Mouse (Mus musculus) forelimb bud, embryonic 11.5 days (tissue): ENCODE results near the gene Kcnq2.

Source experiments
- DNase-seq: peaks from one replicate; pipeline ENCODE4 v3.0.0-alpha.2; 2012; ENCODE audit warnings: low read depth, low spot score

Gene Kcnq2

DNA sequence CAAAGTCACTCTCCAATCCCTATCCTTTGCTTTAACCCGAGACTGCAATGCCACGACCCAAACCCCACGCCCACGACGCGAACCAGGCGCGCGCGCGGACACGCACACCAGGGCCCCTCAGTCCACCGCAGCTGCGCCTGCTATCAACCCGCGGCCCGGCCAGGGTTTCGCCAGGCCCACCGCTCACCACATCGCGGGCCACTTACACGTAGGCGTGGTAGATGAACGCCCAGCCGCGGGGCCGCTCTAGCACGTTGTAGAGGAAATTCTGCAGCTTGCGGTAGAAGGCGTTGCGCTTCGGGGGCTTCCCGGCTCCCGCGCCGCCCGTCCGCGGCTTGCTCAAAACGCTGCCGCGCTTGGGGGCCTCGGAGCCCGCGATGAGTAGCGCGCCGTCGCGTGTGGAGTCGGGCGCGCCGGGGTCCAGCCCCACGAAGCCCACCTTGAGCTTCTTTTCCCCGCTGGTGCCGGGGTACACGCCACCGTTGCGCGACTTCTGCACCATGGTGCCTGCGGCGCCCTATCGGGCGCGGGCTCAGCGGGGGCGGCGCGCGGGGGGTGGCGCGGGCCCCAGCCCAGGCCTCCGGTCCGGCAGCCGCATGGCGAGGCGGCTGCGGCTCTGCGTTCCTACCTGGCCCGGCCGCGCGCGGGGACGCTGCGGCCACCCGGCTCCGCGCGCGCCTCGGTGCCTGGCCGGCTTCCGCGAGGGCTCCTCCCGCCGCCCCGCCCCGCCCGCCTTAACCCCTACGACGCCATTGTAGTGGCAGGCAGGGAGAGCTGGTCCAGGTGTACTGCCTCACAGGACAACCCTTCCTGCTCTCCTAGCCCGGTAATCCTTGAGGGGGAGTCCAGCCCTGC is at the start of gene Kcnq2:
Gene Kcnq2 (minus strand): TSS at position 710 of the 855 bp plus-strand sequence.
- DNase-seq: no peak

DNA sequence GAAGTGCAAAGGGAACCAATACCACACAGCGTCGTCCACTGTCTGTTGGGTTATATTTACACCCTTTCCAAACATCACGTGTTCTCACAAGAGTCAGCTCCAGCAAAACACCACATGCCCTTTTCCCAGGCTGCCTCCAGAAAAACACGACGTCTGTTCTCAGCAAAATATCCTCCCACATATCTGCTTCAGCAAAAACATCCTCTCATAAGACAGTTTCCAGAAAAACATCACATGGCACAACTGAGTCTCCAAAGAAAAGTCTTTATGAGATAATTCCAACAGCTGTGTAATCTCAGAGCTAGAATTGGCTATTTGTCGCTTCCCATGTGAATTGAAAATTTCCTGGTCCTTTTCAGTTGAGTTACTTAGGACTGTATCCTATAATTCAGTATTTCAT is 45.8 kb upstream of the Kcnq2 start:
- no peak for DNase-seq

GRCm38 (mm10) chr2:181178471-181178870 is 43.4 kb upstream of the Kcnq2 start:
- DNase-seq: no peak

GRCm38 (mm10) chr2:181178015-181178414 is 42.9 kb upstream of the Kcnq2 start:
- no peak for DNase-seq

DNA sequence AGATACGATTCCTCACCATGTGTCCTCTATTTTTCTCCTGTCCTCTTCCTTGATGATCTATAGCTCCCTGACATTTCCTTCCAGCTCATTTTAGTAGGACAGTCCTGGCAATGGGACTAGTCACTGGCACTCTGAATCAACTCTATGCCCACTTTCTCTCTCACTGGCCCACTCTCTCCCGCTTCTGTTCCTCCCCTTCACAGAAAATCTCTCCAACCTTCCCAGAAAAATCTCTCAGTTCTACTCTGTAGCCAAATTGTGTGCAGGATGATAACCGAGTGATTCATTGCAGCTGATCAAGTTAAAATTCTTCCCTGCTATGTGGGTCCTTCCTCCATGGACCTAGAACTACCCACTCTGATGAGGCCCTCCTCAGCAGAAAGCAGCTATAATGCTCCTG is 39.5 kb upstream of the Kcnq2 start:
- DNase-seq: no peak

DNA sequence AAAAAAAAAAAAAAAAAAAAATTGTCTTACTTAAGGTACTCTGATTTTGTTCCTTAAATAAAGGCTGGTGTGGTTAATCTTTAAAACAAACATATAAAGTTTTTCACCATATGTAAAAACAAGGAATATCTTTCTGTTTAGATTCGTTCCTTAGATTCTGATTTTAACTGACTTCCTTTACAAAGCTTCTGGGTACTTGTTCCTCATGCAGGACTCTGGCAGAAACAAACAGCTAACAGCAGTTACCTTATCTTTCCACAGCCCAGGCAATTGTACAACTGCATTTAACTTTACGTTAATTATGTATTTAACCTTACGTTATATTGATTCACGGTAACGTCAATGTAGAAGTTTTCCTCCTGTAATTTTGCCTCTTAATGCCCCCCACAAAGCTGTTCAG is 31.4 kb upstream of the Kcnq2 start:
- no peak for DNase-seq

- DNase-seq: no peak
Measured at GRCm38 (mm10) chr2:181160821-181161220, 25.7 kb upstream of the Kcnq2 start.

DNA sequence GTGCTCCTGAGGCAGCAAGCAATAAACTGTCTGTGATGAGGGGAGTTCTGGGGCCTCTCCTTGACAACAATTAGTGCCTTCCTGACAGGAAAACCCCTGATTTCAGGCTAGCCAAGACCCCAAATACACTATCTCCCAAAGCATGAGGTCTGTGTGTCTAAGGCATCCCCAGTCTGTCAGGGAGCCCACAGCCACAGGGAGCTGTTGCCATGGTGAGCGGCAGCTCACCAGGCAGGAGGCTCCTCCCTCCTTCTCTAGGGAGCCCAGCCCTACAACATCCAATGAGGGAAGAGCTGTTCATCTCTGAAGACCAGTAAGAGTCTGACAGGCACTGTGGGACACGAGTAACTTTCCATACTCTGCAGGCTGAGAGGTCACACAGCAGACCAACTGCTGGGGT is 24.7 kb upstream of the Kcnq2 start:
- no peak for DNase-seq

- DNase-seq: no peak
Measured at GRCm38 (mm10) chr2:181159091-181159514, 24.0 kb upstream of the Kcnq2 start.

DNA sequence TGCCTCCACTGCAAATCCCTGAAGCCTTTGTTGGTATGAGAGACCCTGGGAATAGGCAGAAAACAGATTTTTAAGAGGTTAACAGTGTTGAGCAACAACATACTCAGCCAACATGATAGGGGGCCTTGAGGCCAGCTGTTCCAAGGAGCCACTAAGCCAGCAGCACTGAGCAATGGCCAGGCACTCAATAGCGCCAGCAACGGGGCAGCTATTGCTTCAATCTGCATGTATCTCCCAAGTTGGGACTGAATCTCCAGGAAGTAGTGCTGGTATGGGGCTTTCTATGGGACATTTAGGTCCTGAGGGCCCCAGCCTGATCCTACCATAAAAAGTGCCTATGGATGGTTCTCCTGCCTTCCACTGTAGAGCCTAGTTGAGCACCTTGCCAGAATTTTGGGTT is 23.4 kb upstream of the Kcnq2 start:
- DNase-seq: no peak

DNA sequence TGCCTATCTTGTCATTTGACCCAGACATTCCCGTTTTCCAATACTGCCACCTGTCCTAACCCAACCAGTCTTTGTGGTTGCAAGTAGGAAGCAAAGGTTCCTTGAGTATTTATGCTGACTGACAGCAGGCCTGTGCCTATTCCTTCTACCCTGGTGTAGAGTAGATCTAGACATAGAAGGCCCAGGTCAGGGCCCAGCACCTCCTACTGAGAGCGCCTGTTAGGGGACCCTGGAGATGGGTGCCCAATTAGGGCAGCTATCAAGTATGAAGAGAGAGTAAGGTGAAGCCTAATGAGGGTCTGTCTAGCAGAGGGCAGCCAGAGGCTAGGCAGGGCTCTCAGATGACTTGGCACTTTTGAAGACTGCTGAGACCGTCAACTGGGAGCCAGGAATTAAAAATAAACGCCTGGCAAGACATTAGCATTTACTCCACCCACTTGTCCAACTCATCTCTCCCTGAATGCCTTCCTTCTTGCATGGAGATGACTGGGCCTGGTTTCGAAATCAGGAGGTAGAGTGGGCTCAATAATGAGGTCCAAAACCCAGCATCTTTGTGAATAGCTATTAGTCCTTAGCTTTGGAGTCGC is 22.7 kb upstream of the Kcnq2 start:
- no peak for DNase-seq

DNA sequence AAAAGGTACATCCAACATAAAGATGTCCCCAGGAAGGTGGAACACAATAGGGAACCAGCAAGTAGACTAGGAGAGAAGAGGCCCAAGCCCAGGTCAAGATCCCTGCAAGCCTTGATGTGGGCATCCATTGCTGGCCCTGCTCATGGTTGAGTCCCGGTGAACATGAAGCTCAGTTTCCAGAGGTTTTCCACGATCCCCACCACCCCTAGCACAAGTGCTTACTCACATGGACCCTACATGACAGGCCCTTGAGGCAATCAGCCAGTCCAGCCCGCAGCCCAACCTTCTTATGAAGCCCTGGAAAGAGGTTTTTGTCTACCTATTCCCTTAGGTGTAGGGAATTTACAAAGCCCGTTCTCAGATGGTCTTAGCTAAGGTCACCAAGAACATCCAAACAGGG is 22.1 kb upstream of the Kcnq2 start:
- no peak for DNase-seq

- no peak for DNase-seq
Measured at GRCm38 (mm10) chr2:181156248-181157121, 21.4 kb upstream of the Kcnq2 start, which contains the start of gene Eef1a2. Gene Eef1a2, minus strand, starts transcription at chr2:181157014.

DNA sequence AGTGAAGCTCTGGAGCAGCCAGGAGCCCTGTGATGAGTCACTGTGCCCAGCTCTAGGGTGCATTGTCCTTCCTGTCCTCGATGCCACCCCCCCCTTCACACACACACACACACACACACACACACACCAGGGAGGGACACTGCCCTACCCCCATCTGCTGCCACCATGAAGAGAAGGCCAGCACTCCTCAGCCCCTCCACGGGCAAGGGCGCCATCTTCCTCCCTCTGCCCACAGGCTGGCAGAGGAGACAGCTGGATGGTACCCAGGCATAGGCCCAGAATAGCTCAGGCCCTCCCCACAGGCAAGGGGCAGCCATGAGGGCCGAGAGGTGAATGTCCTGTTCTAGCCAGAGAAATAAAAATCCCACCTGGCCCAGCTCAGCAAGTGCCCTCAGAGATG is 20.7 kb upstream of the Kcnq2 start:
- DNase-seq: no peak

GRCm38 (mm10) chr2:181154831-181155415 is 19.8 kb upstream of the Kcnq2 start:
- no peak for DNase-seq

DNA sequence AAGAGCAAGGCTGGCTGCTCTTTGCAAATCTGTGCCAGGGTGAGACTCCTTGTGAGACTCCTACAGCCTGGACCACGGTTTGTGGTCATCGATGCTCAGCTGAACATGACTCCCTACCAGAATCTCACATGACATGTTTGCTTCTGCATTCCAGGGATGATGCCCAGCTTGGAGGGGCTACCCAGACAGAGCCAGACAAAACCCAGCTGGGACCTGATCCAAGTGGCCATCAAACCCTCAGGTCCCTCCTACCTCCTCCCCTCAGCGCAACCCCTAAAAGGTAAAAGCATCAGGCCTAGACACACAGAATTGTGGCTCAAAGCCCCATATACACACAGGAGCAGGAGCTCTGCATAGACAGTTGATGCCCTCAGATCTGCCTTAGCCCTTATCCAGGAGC is 19.3 kb upstream of the Kcnq2 start:
- DNase-seq: no peak

DNA sequence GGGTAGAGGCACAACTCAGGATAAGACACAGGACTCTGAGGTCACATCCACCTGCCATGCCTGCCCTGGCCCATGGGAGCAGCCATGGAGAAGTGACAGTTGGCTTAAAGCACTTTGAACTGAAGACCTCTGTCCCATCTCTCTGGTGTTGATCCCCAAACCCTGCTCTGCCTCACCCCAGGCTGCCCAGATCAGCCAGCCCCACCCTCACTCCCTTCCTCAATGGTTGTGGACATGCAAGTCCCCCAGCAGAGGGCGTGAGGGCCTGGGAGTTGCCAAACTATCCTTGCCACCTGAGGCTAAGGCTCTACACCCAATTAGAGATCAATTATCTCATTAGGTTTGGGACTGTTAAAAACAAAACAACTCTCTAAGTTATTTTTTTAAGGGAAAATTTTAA is 18.7 kb upstream of the Kcnq2 start:
- DNase-seq: no peak

DNA sequence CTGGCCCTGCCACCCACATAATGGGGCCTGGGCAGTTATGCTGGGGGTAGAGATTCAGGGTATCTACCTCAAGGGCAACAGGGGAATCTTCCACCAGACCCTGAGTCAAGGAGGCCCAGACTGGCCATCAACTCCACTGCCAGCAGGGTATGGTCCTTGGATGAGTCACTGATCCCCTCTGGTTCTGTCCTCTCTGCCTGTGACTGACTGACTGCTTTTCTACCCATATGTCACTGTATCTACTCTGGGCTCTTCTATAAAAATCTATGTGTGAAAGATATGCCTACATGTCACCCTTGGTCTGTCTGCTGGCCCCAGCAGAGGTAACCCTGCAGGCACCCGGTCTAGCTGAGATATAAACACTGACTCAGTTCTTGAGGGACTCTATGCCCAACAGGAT is 18.0 kb upstream of the Kcnq2 start:
- DNase-seq: no peak

GRCm38 (mm10) chr2:181152701-181153100 is 17.6 kb upstream of the Kcnq2 start:
- DNase-seq: no peak

GRCm38 (mm10) chr2:181150281-181150680 is 15.2 kb upstream of the Kcnq2 start:
- no peak for DNase-seq

DNA sequence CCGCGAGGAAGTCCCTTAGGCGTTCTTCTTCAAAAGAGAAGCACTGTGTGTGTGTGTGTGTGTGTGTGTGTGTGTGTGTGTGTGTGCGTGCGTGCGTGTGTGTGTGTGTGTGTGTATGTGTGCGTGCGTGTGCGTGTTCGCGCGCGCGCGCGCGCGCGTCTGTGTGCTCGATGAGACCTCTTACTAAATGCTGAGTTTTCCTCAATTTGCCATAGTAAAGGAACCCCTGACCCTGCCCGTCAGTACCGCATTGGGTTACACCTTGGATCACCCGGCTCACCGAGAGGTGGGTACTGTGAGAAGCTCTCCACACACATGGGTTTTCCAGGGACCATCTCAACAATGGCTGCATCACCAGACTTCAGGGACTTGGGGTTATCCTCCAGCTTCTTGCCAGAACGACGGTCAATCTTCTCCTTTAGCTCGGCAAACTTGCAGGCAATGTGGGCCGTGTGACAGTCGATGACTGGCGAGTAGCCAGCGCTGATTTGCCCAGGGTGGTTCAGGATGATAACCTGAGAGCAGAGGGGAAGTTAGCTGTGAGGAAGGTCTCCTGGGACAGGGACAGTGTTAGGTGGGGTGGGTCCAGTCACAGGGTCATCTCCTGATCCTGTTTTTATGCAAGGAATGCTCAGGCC is 13.3 kb upstream of the Kcnq2 start:
- DNase-seq: no peak
